Mouse (Mus musculus) hindbrain, postnatal 0 days (tissue): ENCODE results near the gene Fgr. TPM values are rescaled to one million over a fixed set of nuclear protein-coding genes. Genes with fewer than 3 reads are reported as not detected.

Experiments
- ATAC-seq: fragments of 200-750 bp; cut with Nextera tagmentation; 2 replicates; pipeline ENCODE4 v1.8.0; 2017; ENCODE audit warnings: mild to moderate bottlenecking, moderate TSS enrichment, moderate library complexity
- DNase-seq: peaks from one replicate; pipeline ENCODE4 v3.0.0-alpha.2; 2015; ENCODE audit warnings: low spot score
- H3K27ac ChIP-seq: fragments of 300-500 bp; sonication (generic); 2 replicates; pipeline ENCODE4 v1.5.1; 2014; ENCODE audit warnings: mild to moderate bottlenecking
- H3K27me3 ChIP-seq: fragments of 300-500 bp; sonication (generic); 2 replicates; pipeline ENCODE4 v1.6.1; 2014; ENCODE audit warnings: low read length, mixed read lengths; ENCODE audit not compliant: insufficient read depth
- H3K36me3 ChIP-seq: fragments of 300-500 bp; sonication (generic); 2 replicates; pipeline ENCODE4 v1.6.1; 2014; ENCODE audit warnings: low read length, mixed read lengths; ENCODE audit not compliant: insufficient read depth
- H3K4me1 ChIP-seq: fragments of 300-500 bp; sonication (generic); 2 replicates; pipeline ENCODE4 v1.6.1; 2014; ENCODE audit warnings: antibody characterized with exemption, low read length, mixed read lengths; ENCODE audit not compliant: insufficient read depth
- H3K4me2 ChIP-seq: fragments of 300-500 bp; sonication (generic); 2 replicates; pipeline ENCODE4 v1.6.1; 2014; ENCODE audit warnings: low read depth, mild to moderate bottlenecking, low read length, moderate library complexity, mixed read lengths
- H3K4me3 ChIP-seq: fragments of 300-500 bp; sonication (generic); 2 replicates; pipeline ENCODE4 v1.5.1; 2014; ENCODE audit warnings: low read length
- H3K9ac ChIP-seq: fragments of 300-500 bp; sonication (generic); replicated peaks from 2 replicates; pipeline ENCODE4 v1.6.1; 2014; ENCODE audit warnings: mild to moderate bottlenecking, low read length, moderate library complexity, mixed read lengths
- H3K9me3 ChIP-seq: fragments of 300-500 bp; sonication (generic); 2 replicates; pipeline ENCODE4 v1.6.1; 2016; ENCODE audit warnings: low read length, mixed read lengths
- CTCF ChIP-seq: IDR thresholded peaks from 2 replicates; pipeline ENCODE4 v1.5.1; 2016; ENCODE audit warnings: antibody characterized with exemption, control low read depth, low read depth
- WGBS: fragments of 180-500 bp; shearing (Covaris S2); extraction: QIAGEN DNeasy Blood & Tissue Kit; methylation state at CpG from one replicate; pipeline ENCODE4 v1.1.7; 2014; 5-methylcytosine and 5-hydroxymethylcytosine counted together
- polyA plus RNA-seq: library from polyadenylated mRNA; unstranded; fragments of >200 nt; fragmentation: Nextera tagmentation; extraction: Ambion mirVana; gene quantifications from 2 replicates; pipeline ENCODE4 v1.2.1, GENCODE M21; 2015
- total RNA-seq: library from RNA; depleted of rRNA; stranded (reverse); fragments of >200 nt; gene quantifications from 2 replicates; pipeline ENCODE4 v1.2.3, GENCODE M21; 2014

Gene Fgr
- total and polyA plus RNA-seq, 2 experiments from 2014 or later, result 0.19 to 0.73 TPM

- no peak overlapping the region for H3K4me3 ChIP-seq
- ATAC-seq (0 out of 2 replicates have a peak, but pooled peaks have one; percentile 9), DNase-seq (peak; percentile 83)
- TF ChIP-seq CTCF, result peak; percentile 86
- H3K4me1 ChIP-seq, result peaks cover 7% of the 10 kb centered on the region; the same call in 1 of the 2 replicates
- H3K9me3 ChIP-seq, result no peaks in the 10 kb centered on the region
- no peaks in the 10 kb centered on the region for H3K27me3 ChIP-seq
- no peak overlapping the region for H3K27ac ChIP-seq
- no peak overlapping the region for H3K9ac ChIP-seq
- 26% methylated on average over 22 of the region's 22 CpGs for WGBS
- no peaks in the 10 kb centered on the region for H3K36me3 ChIP-seq
- no peak overlapping the region for H3K4me2 ChIP-seq
Observed at GRCm38 (mm10) chr4:132939421-132940127, 34.3 kb upstream of the Fgr start.

GRCm38 (mm10) chr4:132941012-132941729 is 32.7 kb upstream of the Fgr start:
- no peak for ATAC-seq
- H3K4me3 ChIP-seq, result no peak overlapping the region
- no peak for DNase-seq
- H3K4me2 ChIP-seq, result no peak overlapping the region
- no peaks in the 10 kb centered on the region for H3K27me3 ChIP-seq
- no peak for TF ChIP-seq CTCF
- no peak overlapping the region for H3K9ac ChIP-seq
- H3K27ac ChIP-seq, result no peak overlapping the region
- H3K4me1 ChIP-seq, result peaks cover 11% of the 10 kb centered on the region
- H3K9me3 ChIP-seq, result no peaks in the 10 kb centered on the region
- 59% methylated on average over 23 of the region's 23 CpGs for WGBS
- no peaks in the 10 kb centered on the region for H3K36me3 ChIP-seq

GRCm38 (mm10) chr4:132943088-132943487 is 30.8 kb upstream of the Fgr start:
- Histone ChIP-seq H3K27ac (no peak overlapping the region), H3K27me3 (no peaks in the 10 kb centered on the region), H3K4me2 (no peak overlapping the region), H3K9me3 (no peaks in the 10 kb centered on the region), H3K4me1 (peaks cover 19% of the 10 kb centered on the region), H3K4me3 (no peak overlapping the region), H3K36me3 (no peaks in the 10 kb centered on the region), H3K9ac (no peak overlapping the region)
- no peak for TF ChIP-seq CTCF
- ATAC-seq (no peak), DNase-seq (no peak)
- WGBS, result 49% methylated on average over 8 of the region's 8 CpGs

GRCm38 (mm10) chr4:132944106-132944505 is 29.8 kb upstream of the Fgr start:
- Histone ChIP-seq H3K27ac (no peak overlapping the region), H3K4me2 (no peak overlapping the region), H3K4me3 (no peak overlapping the region), H3K4me1 (peaks cover 14% of the 10 kb centered on the region), H3K9me3 (no peaks in the 10 kb centered on the region), H3K27me3 (no peaks in the 10 kb centered on the region), H3K36me3 (no peaks in the 10 kb centered on the region), H3K9ac (no peak overlapping the region)
- ATAC-seq (no peak), DNase-seq (no peak)
- 75% methylated on average over 12 of the region's 12 CpGs for WGBS
- TF ChIP-seq CTCF, result no peak

GRCm38 (mm10) chr4:132944776-132945175 is 29.1 kb upstream of the Fgr start:
- Histone ChIP-seq H3K4me2 (no peak overlapping the region), H3K27ac (no peak overlapping the region), H3K4me3 (no peak overlapping the region), H3K36me3 (no peaks in the 10 kb centered on the region), H3K4me1 (peaks cover 14% of the 10 kb centered on the region), H3K9ac (no peak overlapping the region), H3K27me3 (no peaks in the 10 kb centered on the region), H3K9me3 (no peaks in the 10 kb centered on the region)
- TF ChIP-seq CTCF, result no peak
- DNase-seq, result no peak
- 79% methylated on average over 4 of the region's 4 CpGs for whole genome bisulfite sequencing
- ATAC-seq, result no peak

- Histone ChIP-seq H3K9ac (0 out of 2 replicates have a peak overlapping the region, but pooled peaks have one; percentile 25), H3K36me3 (no peaks in the 10 kb centered on the region), H3K4me2 (peak overlapping the region; percentile 41), H3K4me1 (peaks cover 14% of the 10 kb centered on the region), H3K4me3 (no peak overlapping the region), H3K9me3 (no peaks in the 10 kb centered on the region), H3K27ac (peak overlapping the region; percentile 87), H3K27me3 (no peaks in the 10 kb centered on the region)
- peak; percentile 99 for TF ChIP-seq CTCF
- DNase-seq, result peak; percentile 91
- ATAC-seq, result peak; percentile 83
- 7% methylated on average over 15 of the region's 15 CpGs for WGBS
Observed at GRCm38 (mm10) chr4:132945261-132946046, 28.4 kb upstream of the Fgr start.
